Mouse (Mus musculus) stomach, postnatal 0 days (tissue): ENCODE results near the gene Ulk4. TPM values are rescaled to one million over a fixed set of nuclear protein-coding genes. Genes with fewer than 3 reads are reported as not detected.

ENCODE experiments used
- ATAC-seq: fragments of 200-750 bp; cut with Nextera tagmentation; 2 replicates; pipeline ENCODE4 v1.8.0; 2017; ENCODE audit not compliant: low FRiP score, low TSS enrichment
- DNase-seq: peaks from one replicate; pipeline ENCODE4 v3.0.0-alpha.2; 2016; ENCODE audit warnings: low spot score
- H3K27ac ChIP-seq: fragments of 300-500 bp; sonication (generic); replicated peaks from 2 replicates; pipeline ENCODE4 v1.5.1; 2014; ENCODE audit warnings: mild to moderate bottlenecking, control low read depth
- H3K27me3 ChIP-seq: fragments of 300-500 bp; sonication (generic); 2 replicates; pipeline ENCODE4 v1.6.1; 2014; ENCODE audit warnings: low read length; ENCODE audit not compliant: control insufficient read depth, insufficient read depth
- H3K36me3 ChIP-seq: fragments of 300-500 bp; sonication (generic); 2 replicates; pipeline ENCODE4 v1.6.1; 2014; ENCODE audit warnings: low read length, mixed read lengths; ENCODE audit not compliant: control insufficient read depth, insufficient read depth
- H3K4me1 ChIP-seq: fragments of 300-500 bp; sonication (generic); replicated peaks from 2 replicates; pipeline ENCODE4 v1.6.1; 2014; ENCODE audit warnings: antibody characterized with exemption; ENCODE audit not compliant: control insufficient read depth, insufficient read depth
- H3K4me2 ChIP-seq: fragments of 300-500 bp; sonication (generic); replicated peaks from 2 replicates; pipeline ENCODE4 v1.6.1; 2014; ENCODE audit warnings: low read depth, mild to moderate bottlenecking, control low read depth, moderate library complexity
- H3K4me3 ChIP-seq: fragments of 300-500 bp; sonication (generic); 2 replicates; pipeline ENCODE4 v1.5.1; 2014; ENCODE audit warnings: low read depth, low read length, control low read depth
- H3K9ac ChIP-seq: fragments of 300-500 bp; sonication (generic); 2 replicates; pipeline ENCODE4 v1.6.1; 2014; ENCODE audit warnings: mild to moderate bottlenecking, low read length, control low read depth, mixed read lengths
- H3K9me3 ChIP-seq: fragments of 300-500 bp; sonication (generic); 2 replicates; pipeline ENCODE4 v1.6.1; 2016; ENCODE audit warnings: low read length; ENCODE audit not compliant: control insufficient read depth
- CTCF ChIP-seq: IDR thresholded peaks from 2 replicates; pipeline ENCODE4 v1.5.1; 2016; ENCODE audit warnings: antibody characterized with exemption, low read depth, mild to moderate bottlenecking, moderate library complexity
- EP300 ChIP-seq: optimal IDR thresholded peaks from 2 replicates; pipeline ENCODE3; 2016; ENCODE audit warnings: antibody characterized with exemption
- WGBS: fragments of 180-500 bp; shearing (Covaris S2); extraction: QIAGEN DNeasy Blood & Tissue Kit; methylation state at CpG from one replicate; pipeline ENCODE4 v1.1.7; 2014; 5-methylcytosine and 5-hydroxymethylcytosine counted together
- polyA plus RNA-seq: library from polyadenylated mRNA; unstranded; fragments of >200 nt; fragmentation: Nextera tagmentation; extraction: Ambion mirVana; gene quantifications from 2 replicates; pipeline ENCODE4 v1.2.1, GENCODE M21; 2015

Ulk4 gene
- polyA plus RNA-seq, 1 experiment from 2014 or later = 73.3 TPM

DNA sequence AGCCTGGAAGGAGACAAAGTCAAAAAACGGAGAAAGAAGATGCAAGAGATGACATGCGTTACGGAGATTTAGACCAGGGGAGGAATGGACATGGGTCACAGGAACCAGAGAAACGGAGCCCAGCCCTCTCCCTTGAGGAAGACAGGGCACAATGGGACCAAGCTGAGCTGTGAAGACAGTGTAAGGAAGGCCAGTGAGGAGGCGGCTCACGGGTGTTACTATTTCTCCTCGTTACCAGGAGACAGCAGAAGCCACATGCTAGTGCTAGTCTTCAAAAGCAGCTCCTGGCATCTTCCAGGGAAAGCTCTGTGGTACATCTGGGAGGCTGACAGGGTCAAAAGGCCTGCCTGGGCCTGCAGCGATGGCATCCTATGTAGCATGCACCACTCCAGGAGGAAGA is 89.2 kb downstream of the Ulk4 start:
- H3K27ac ChIP-seq = no peak overlapping the region
- no peaks in the 10 kb centered on the region for H3K4me1 ChIP-seq
- DNase-seq (no peak), ATAC-seq (no peak)
- TF ChIP-seq CTCF = no peak
- TF ChIP-seq EP300 = no peak
- H3K27me3 ChIP-seq = no peaks in the 10 kb centered on the region
- WGBS = 87% methylated on average over 8 of the region's 8 CpGs
- no peak overlapping the region for H3K9ac ChIP-seq
- H3K4me3 ChIP-seq = no peak overlapping the region
- no peak overlapping the region for H3K4me2 ChIP-seq
- no peaks in the 10 kb centered on the region for H3K36me3 ChIP-seq
- H3K9me3 ChIP-seq = 0 out of 2 replicates have a peak, but pooled peaks cover 2% of the 10 kb centered on the region

DNA sequence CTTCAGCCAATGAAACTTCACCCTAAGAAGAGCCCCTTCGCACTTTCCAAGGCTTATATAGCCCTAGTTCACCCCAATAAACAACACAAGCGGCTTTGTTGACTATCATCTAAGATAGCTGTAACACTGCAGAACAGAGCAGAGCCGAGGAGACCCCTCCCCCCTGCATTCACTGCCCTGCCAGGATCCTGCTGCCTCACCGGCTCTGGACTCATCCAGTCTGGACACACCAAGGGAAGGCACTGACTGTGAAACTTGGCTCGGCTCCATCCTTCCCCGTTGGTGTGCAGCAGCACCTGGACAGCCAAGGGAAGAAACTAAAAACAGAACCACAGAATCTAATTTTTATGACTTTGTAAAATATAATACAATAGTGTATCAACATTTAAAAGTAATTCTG is 91.2 kb downstream of the Ulk4 start:
- WGBS = 44% methylated on average over 6 of the region's 6 CpGs
- DNase-seq (no peak), ATAC-seq (no peak)
- H3K9ac ChIP-seq = no peak overlapping the region
- H3K36me3 ChIP-seq = no peaks in the 10 kb centered on the region
- no peaks in the 10 kb centered on the region for H3K4me1 ChIP-seq
- no peak overlapping the region for H3K4me3 ChIP-seq
- H3K27ac ChIP-seq = no peak overlapping the region
- no peaks in the 10 kb centered on the region for H3K27me3 ChIP-seq
- H3K4me2 ChIP-seq = no peak overlapping the region
- TF ChIP-seq EP300 (no peak), CTCF (no peak)
- no peaks in the 10 kb centered on the region for H3K9me3 ChIP-seq

DNA sequence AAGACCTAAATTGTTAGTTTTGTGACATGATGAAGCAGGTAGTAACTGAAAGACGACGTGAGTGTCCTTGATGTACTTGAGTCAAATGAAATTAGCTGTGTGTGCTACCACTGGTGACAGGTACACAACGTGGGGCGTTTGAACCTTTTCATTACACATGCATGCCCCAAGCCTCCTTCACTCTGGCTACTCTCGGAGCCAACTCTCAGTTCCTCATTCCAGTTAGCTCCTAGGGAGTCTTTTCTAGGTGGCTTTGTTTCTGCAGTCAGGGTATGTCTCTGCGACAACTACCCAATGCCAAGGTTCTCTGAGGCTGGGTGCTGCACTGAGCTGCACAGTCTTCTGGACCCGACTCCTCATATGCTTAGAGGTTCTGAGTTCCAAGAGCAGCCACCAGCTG is 100.6 kb downstream of the Ulk4 start:
- Histone ChIP-seq H3K27ac (no peak overlapping the region), H3K27me3 (no peaks in the 10 kb centered on the region), H3K4me3 (no peak overlapping the region), H3K36me3 (no peaks in the 10 kb centered on the region), H3K4me2 (no peak overlapping the region), H3K9ac (no peak overlapping the region), H3K9me3 (no peaks in the 10 kb centered on the region), H3K4me1 (no peaks in the 10 kb centered on the region)
- DNase-seq = no peak
- no peak for ATAC-seq
- WGBS = 88% methylated on average over 7 of the region's 7 CpGs
- no peak for TF ChIP-seq EP300

DNA sequence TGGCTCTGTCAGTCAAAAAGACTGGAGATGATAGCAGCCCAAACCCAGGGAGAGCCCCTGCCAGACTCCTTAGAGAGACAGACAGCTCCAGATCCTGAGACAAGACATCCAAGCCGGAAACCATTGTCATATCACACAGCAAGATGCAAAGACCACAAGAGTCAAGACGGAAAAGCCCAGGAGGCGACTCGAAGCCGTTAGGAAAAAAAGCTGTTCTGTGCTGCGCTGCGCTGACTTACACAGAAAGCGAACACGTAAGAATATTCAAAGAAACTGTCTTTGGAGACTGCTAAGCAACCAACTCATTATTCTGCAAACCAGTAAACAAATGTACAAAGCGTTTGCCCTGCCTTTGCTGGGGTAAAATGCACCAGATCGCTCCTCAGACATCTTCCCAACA is 101.8 kb downstream of the Ulk4 start:
- DNase-seq (no peak), ATAC-seq (no peak)
- Histone ChIP-seq H3K9me3 (no peaks in the 10 kb centered on the region), H3K4me3 (no peak overlapping the region), H3K4me2 (no peak overlapping the region), H3K27me3 (no peaks in the 10 kb centered on the region), H3K9ac (no peak overlapping the region), H3K27ac (no peak overlapping the region), H3K36me3 (no peaks in the 10 kb centered on the region), H3K4me1 (no peaks in the 10 kb centered on the region)
- TF ChIP-seq EP300 (no peak), CTCF (no peak)
- WGBS = 83% methylated on average over 11 of the region's 11 CpGs

DNA sequence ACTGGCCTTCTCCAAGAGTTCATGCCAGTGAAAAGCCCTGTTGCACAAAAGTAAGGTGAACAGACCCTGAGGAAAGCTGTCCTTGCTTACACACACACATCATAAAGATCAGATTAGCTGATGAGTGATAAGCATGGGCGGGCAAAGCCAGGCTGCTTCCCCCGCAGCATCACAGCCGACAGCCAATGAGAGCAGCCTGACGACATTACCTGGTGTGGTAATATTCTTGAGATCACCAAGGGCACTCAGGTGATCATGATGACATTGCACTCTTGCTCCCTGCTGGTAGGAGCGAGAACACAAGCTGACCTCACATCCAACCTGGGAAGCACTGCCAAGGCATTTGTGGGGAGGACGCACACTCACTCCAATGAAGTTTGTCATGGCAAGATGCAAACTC is 104.9 kb downstream of the Ulk4 start:
- Histone ChIP-seq H3K27me3 (no peaks in the 10 kb centered on the region), H3K4me3 (no peak overlapping the region), H3K27ac (no peak overlapping the region), H3K9me3 (no peaks in the 10 kb centered on the region), H3K4me2 (no peak overlapping the region), H3K4me1 (no peaks in the 10 kb centered on the region), H3K9ac (no peak overlapping the region), H3K36me3 (no peaks in the 10 kb centered on the region)
- 79% methylated on average over 6 of the region's 6 CpGs for WGBS
- no peak for ATAC-seq
- TF ChIP-seq CTCF (no peak), EP300 (no peak)
- no peak for DNase-seq

DNA sequence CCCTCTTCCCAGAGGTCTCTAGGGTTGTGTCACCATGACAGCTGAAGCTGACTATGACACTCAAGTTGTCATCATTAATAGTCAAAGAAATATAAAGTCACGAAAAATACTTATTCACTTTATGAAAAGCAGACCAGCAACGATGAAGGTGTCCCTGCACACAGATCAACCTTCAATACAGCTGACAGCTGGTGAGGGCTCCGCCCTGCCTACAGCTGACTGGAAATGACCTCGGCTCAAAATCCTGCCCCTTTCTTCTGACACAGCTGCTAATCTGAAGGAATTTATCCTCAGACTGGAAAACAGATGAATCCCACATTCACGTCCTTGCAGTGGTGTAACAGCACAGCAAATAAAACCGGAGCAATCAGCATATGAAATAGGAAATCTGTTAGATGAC is 105.4 kb downstream of the Ulk4 start:
- H3K36me3 ChIP-seq = no peaks in the 10 kb centered on the region
- 52% methylated on average over 6 of the region's 6 CpGs for whole genome bisulfite sequencing
- no peak for ATAC-seq

More for the DNA sequence above, 105.4 kb downstream of the Ulk4 start:
- Histone ChIP-seq H3K4me3 (no peak overlapping the region), H3K4me2 (no peak overlapping the region), H3K9ac (no peak overlapping the region), H3K27ac (no peak overlapping the region), H3K27me3 (no peaks in the 10 kb centered on the region), H3K9me3 (no peaks in the 10 kb centered on the region), H3K4me1 (no peaks in the 10 kb centered on the region)
- no peak for DNase-seq
- TF ChIP-seq EP300 (no peak), CTCF (no peak)
